Mouse (Mus musculus) lung, postnatal 14 days (tissue): ENCODE results near the gene Prr18.

Experiments used
- DNase-seq: peaks from one replicate; pipeline ENCODE4 v3.0.0; 2021

Gene Prr18

GRCm38 (mm10) chr17:8341360-8341963, 4.2 kb downstream of the Prr18 start:
- DNase-seq: no peak

- DNase-seq: no peak
Measured at GRCm38 (mm10) chr17:8342706-8343105, 5.4 kb downstream of the Prr18 start.

- no peak for DNase-seq
Measured at GRCm38 (mm10) chr17:8343416-8343815, 6.2 kb downstream of the Prr18 start.

- DNase-seq: no peak
Measured at GRCm38 (mm10) chr17:8347765-8348285, 10.6 kb downstream of the Prr18 start.

- no peak for DNase-seq
Measured at GRCm38 (mm10) chr17:8348941-8349340, 11.7 kb downstream of the Prr18 start.

GRCm38 (mm10) chr17:8351088-8351487, 13.8 kb downstream of the Prr18 start:
- DNase-seq: no peak

- no peak for DNase-seq
Measured at GRCm38 (mm10) chr17:8355692-8356091, 18.4 kb downstream of the Prr18 start, which contains the start of gene T2. Gene T2 (plus strand): TSS chr17:8355992.

GRCm38 (mm10) chr17:8357498-8357897, 20.2 kb downstream of the Prr18 start:
- no peak for DNase-seq

- DNase-seq: no peak
Measured at GRCm38 (mm10) chr17:8360876-8361275, 23.6 kb downstream of the Prr18 start.

- DNase-seq: no peak
Measured at GRCm38 (mm10) chr17:8361281-8362103, 24.2 kb downstream of the Prr18 start.

GRCm38 (mm10) chr17:8367514-8368480, 30.5 kb downstream of the Prr18 start:
- no peak for DNase-seq

- no peak for DNase-seq
Measured at GRCm38 (mm10) chr17:8368570-8368969, 31.3 kb downstream of the Prr18 start.

GRCm38 (mm10) chr17:8369171-8369570, 31.9 kb downstream of the Prr18 start:
- DNase-seq: no peak

- DNase-seq: no peak
Measured at GRCm38 (mm10) chr17:8370634-8371229, 33.5 kb downstream of the Prr18 start.

GRCm38 (mm10) chr17:8371834-8372233, 34.6 kb downstream of the Prr18 start:
- DNase-seq: peak; percentile 66

GRCm38 (mm10) chr17:8372286-8373046, 35.2 kb downstream of the Prr18 start:
- peak; percentile 82 for DNase-seq

GRCm38 (mm10) chr17:8377298-8377697, 40.0 kb downstream of the Prr18 start:
- DNase-seq: no peak

- no peak for DNase-seq
Measured at GRCm38 (mm10) chr17:8385441-8385840, 48.2 kb downstream of the Prr18 start.

GRCm38 (mm10) chr17:8388463-8388862, 51.2 kb downstream of the Prr18 start:
- DNase-seq: peak; percentile 25

- DNase-seq: no peak
Measured at GRCm38 (mm10) chr17:8388990-8389789, 51.9 kb downstream of the Prr18 start.

- DNase-seq: no peak
Measured at GRCm38 (mm10) chr17:8389790-8390095, 52.5 kb downstream of the Prr18 start.
